Mouse (Mus musculus) Patski (cell line): ENCODE data around the gene Gm826. TPM values are rescaled to one million over a fixed set of nuclear protein-coding genes. Genes with fewer than 3 reads are reported as not detected.

Experiments used
- ATAC-seq: fragments of 100-300 bp; one replicate; pipeline ENCODE4 v1.8.0; 2021
- CTCF ChIA-PET: fragments of 350-600 bp; sonication (Branson Sonifier 250); formaldehyde crosslinking; loops from one replicate; lab custom pipeline; 2022; ENCODE audit warnings: inconsistent platforms; lab: Charles Lee
- POLR2A ChIA-PET: fragments of 350-600 bp; sonication (Branson Sonifier 250); formaldehyde crosslinking; loops from one replicate; lab custom pipeline; 2022; ENCODE audit warnings: antibody characterized with exemption, inconsistent platforms; lab: Charles Lee
- DNase-seq: peaks from one replicate; pipeline ENCODE4 v3.0.0-alpha.2; 2011; ENCODE audit warnings: low read depth, low spot score
- H3K27me3 ChIP-seq: fragments of 371-371 bp; one replicate; pipeline ENCODE4 v1.5.1; 2021
- CTCF ChIP-seq: fragments of 100-300 bp; IDR thresholded peaks from one replicate; pipeline ENCODE4 v1.5.1; 2021
- in situ Hi-C: fragments of 300-500 bp; cut with MboI; formaldehyde crosslinking; loops from 3 replicates; pipeline ENCODE4 v1.11.1; 2018; ENCODE audit warnings: low pct_unique_long_range_greater_than_20kb, mixed read lengths
- polyA plus RNA-seq: library from polyadenylated mRNA; unstranded; gene quantifications from one replicate; pipeline ENCODE4 v1.2.3, GENCODE M21; 2021

Gm826 gene
- 0.35 TPM for polyA plus RNA-seq

DNA sequence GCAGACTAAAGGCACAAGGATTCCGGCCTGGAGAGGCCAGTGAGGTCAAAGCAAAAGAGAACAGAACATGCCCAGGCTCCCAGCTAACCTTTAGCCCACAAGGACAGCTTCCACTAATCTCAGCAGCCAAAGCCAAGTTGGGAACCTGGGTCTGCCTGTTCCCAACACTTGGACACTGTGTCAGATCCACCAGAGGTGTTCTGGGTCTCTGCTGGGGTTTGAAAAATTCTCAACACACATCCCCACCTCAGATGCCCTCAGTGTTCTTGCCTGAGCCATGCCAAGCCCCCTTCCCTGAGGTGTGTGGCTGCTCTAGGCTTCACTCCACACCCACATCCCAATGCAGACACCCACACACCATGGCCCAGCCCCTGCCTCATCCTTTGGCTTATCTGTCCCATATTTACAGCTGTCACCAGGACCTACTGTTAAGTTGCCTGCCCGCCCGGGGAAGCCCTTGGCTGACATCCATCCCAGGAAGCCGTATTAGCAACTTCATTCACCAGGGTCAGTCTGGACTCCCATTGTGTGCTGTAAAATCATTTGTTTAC is at the start of gene Gm826:
Gene Gm826 (minus strand): TSS at position 52 of the 551 bp plus-strand sequence.
- ATAC-seq (no peak), DNase-seq (no peak)
- in situ Hi-C loops, result no loop called here
- no peaks in the 10 kb centered on the region for H3K27me3 ChIP-seq
- ChIA-PET CTCF (no interaction called here), POLR2A (interaction anchor here (1.0 kb wide), 1 partner anchor 12 kb away, joined by 3 read pairs; no protein-coding TSS in a partner anchor)
- TF ChIP-seq CTCF, result no peak

DNA sequence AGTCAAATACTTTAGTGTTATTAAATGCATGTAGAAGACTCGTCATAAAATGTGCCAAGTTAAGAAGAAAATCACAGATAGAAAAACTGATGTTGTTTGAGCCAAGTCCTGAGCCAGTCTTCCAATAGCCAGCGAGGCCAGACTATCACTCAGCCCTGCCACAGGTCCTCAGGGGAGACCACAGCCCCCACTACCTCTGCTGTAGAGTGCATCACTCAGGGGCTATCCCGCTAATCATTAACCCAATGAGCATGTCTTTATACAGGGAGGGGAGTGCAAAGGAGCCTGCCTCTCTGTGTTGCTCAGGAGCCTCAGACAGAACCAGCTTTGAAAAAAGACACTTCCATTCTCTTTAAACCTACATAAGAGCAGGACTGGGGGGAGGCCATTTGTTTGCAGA is 49.5 kb upstream of the Gm826 start:
- ChIA-PET POLR2A (no interaction called here), CTCF (no interaction called here)
- no peak for TF ChIP-seq CTCF
- ATAC-seq (no peak), DNase-seq (no peak)
- peaks cover 24% of the 10 kb centered on the region for H3K27me3 ChIP-seq
- in situ Hi-C loops, result loop anchor here (25.0 kb wide), 2 partner anchors 1321 to 1471 kb away; no protein-coding TSS in a partner anchor

DNA sequence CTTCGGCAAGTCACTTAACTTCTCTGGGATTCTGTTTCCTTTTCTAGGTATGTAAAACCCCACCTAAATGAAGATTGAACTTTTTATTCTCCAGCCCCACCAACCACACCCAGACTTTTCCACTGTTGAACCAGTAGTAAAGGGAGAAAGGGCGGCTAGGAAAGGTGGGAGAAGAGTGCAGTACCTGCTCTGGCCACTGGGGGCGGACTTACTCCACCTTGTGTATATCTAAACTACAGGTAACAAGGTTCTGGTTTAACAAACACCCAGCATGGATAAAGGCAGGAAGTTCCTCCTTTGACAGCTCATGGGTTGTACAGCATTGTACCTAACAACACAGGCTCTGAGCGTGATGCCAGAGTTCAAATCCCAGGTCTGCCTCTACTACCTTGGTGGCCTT is 44.3 kb upstream of the Gm826 start:
- no peak for ATAC-seq
- TF ChIP-seq CTCF, result peak; percentile 86
- ChIA-PET POLR2A (no interaction called here), CTCF (no interaction called here)
- peaks cover 20% of the 10 kb centered on the region for H3K27me3 ChIP-seq
- DNase-seq, result no peak
- in situ Hi-C loops, result loop anchor here (5.0 to 25.0 kb wide), 3 partner anchors 199 to 1466 kb away; no protein-coding TSS in a partner anchor

DNA sequence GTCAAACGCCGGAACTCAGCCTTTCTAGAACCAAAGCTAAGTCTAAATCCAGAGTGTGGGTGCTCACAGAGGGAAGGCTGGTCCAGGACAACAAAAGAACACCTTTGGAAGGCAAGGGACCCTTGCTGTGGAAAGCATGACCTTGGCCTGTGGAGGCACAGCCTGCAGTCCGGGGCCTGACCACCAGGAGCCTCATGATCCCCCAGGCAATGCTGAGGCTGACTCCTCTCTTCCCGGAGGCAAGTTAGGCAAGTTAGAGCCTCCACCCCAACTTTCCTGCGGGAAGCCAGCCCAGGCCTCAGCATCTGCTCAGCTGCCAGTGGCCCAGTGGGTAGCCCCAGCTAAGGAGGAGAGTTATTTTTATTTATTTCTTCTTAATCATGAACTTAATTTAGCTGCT is 42.3 kb upstream of the Gm826 start:
- ChIA-PET POLR2A (no interaction called here), CTCF (interaction anchor here (1.0 kb wide), 1 partner anchor 202 kb away, joined by 5 read pairs; no protein-coding TSS in a partner anchor)
- ATAC-seq (no peak), DNase-seq (no peak)
- in situ Hi-C loops, result loop anchor here (5.0 to 25.0 kb wide), 3 partner anchors 201 to 1464 kb away; no protein-coding TSS in a partner anchor
- TF ChIP-seq CTCF, result no peak
- H3K27me3 ChIP-seq, result peaks cover 33% of the 10 kb centered on the region

DNA sequence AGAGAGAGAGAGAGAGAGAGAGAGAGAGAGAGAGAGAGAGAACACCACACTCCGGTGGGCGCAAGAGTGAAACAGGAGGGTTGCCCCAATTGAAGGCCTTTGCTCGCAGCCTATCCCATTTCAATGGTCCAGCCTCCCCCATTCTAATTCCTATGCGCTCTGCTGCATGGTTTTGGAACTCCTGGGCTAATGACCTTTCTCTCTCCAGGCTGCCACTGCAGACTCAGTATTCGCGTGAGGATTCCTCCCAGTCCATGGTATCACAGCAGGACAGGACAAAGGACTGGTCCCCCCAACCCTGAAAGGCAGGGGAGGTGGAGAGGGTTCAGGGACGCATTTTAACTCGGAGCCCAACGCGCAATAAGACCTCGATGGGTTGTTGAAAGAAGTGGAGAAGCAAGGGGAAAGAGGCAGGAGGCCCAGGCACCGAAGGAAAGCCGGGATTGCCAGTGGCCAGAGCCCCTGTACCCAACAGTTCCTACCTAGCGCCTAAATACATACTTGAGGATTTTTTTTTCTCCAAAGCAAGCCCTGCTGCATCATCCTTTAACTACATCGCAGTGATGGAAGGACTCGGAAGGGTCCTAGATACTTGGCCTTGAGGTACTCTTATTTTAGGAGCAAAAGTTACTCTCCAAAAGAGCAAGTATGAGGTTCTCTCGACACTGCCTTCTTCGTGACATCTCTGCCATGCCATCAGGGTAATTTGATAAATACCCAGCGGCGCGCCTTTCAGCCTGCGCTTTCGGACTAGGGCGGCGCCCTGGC is 35.9 kb upstream of the Gm826 start:
- H3K27me3 ChIP-seq, result peaks cover 51% of the 10 kb centered on the region
- no peak for TF ChIP-seq CTCF
- DNase-seq (no peak), ATAC-seq (no peak)
- ChIA-PET CTCF (interaction anchor here (1.7 kb wide), 1 partner anchor 209 kb away, joined by 5 read pairs; no protein-coding TSS in a partner anchor), POLR2A (interaction anchor here (0.6 kb wide), 2 partner anchors 214 to 1513 kb away, joined by 3 to 5 read pairs; no protein-coding TSS in a partner anchor)
- in situ Hi-C loops, result loop anchor here (5.0 to 25.0 kb wide), 4 partner anchors 145 to 733 kb away; no protein-coding TSS in a partner anchor

DNA sequence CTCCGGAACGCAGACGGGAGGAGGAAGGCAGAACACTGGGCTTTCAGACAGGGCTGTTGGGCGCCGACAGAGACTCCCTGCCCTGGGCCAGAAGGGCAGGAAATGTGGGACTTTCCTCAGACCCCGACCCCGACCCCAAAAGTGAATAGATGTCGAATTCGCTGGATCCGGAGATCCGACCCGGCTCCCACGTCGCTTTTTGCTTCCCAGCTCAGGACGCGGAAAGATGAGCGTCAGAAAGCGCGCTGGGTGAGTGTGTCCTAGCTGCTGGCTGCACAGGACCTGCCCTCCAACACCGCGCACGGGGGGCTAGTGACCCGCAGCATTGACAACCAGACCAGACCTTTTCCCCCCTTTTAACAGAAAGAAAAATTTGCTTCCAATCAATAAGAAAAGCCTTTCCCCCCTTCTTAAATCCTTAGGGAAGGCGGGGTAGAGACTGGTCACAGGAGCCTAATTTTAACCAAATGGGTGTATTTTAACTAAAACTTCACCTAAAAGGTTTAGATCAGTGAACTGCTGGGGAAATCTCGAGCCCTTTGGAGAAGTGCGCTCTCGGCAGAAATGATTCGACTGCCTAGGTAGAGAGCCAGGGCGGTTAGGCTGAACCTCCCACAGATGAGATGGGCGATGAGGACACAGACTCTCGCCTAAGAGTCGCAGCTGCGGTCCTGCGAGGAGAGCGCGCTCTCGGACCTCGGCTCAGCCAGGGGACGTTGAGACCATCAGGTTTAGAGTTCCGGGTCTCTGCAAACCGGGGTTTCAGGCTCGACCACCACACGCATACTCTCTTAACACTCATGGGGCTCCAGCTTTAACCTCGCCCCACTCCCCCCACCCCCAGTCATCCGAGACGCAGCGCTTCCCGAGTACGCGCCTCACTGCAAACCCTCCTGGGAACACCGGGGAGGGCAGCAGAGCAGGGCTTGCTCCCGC is 34.7 kb upstream of the Gm826 start:
- ChIA-PET CTCF (interaction anchor here (1.0 to 2.1 kb wide), 8 partner anchors 23 to 305 kb away, joined by 3 to 11 read pairs (median 4); no protein-coding TSS in a partner anchor), POLR2A (interaction anchor here (0.6 to 1.2 kb wide), 2 partner anchors 219 to 513 kb away, joined by 3 to 4 read pairs; no protein-coding TSS in a partner anchor)
- H3K27me3 ChIP-seq, result peaks cover 49% of the 10 kb centered on the region
- in situ Hi-C loops, result loop anchor here (5.0 to 25.0 kb wide), 4 partner anchors 144 to 731 kb away; no protein-coding TSS in a partner anchor
- ATAC-seq, result no peak
- TF ChIP-seq CTCF, result no peak
- no peak for DNase-seq

DNA sequence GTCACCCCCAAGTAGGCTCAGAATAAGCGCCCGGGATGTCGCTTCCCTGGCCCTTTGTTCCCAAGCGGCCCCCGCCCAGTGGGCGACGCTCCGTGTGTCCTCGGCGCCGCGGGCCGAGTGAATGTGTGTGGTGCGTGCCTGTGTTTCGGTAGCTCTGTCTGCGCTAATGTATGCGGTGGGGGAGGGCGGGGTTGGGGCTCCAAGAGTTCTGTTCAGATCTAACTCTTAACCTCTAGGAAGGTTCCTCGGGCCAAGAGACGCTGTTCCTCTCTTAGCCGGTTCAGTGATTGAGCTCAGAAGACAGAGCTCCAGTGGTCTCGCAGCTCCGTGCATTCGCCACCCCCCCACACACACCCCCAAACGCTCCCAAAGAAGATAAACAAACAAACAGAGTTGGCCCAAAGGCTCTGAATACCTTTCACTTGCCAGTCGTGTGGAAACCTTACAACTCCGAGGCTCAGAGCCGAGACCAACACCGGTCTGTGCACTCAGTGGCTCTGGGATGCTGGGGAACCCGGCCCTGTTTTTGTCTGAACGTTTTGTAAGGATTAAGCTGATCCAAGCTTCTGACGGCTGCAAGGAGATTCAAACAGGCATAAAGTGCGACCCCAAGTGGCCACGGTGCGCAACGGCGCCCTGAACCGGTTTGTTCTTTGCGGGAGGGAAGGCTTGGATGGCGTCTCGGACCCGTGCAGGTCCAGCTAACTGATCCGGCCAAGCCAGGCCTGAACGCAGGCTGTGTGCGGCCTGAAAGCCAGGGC is 33.7 kb upstream of the Gm826 start:
- ATAC-seq (peak; percentile 67), DNase-seq (peak; percentile 73)
- ChIA-PET POLR2A (interaction anchor here (0.5 to 1.2 kb wide), 3 partner anchors 182 to 218 kb away, joined by 3 to 4 read pairs (median 3); no protein-coding TSS in a partner anchor), CTCF (interaction anchor here (1.0 to 2.3 kb wide), 9 partner anchors 24 to 304 kb away, joined by 3 to 11 read pairs (median 4); no protein-coding TSS in a partner anchor)
- TF ChIP-seq CTCF, result no peak
- in situ Hi-C loops, result loop anchor here (5.0 to 25.0 kb wide), 4 partner anchors 143 to 730 kb away; no protein-coding TSS in a partner anchor
- H3K27me3 ChIP-seq, result peaks cover 39% of the 10 kb centered on the region

DNA sequence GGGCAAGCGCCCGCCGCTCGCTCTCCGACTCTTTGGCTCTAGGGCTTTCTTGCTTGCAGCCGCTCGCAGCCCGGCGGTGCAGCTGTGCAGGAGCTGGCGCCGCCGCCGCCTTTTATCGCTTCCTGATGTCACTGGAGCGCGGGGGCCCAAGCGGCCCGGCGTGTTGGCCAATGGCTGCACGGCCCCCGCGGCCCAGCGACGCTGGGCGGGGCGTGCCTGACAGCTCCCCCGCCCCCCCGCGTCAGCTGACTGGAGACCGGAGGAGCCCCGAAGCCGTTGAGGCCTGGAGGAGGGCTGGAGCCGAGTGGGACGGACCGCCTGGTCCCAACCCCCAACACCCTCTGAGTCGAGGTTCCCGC is 33.0 kb upstream of the Gm826 start, which contains the start of gene Mafb:
Gene Mafb (minus strand): TSS at position 86 of the 359 bp plus-strand sequence.
- ATAC-seq, result peak; percentile 86
- H3K27me3 ChIP-seq, result peaks cover 35% of the 10 kb centered on the region
- POLR2A ChIA-PET, result interaction anchor here (0.9 to 1.2 kb wide), 3 partner anchors 142 to 218 kb away, joined by 3 to 4 read pairs (median 4); no protein-coding TSS in a partner anchor
- TF ChIP-seq CTCF, result no peak
- in situ Hi-C loops, result loop anchor here (5.0 to 25.0 kb wide), 4 partner anchors 142 to 730 kb away; no protein-coding TSS in a partner anchor
- DNase-seq, result peak; percentile 51
- CTCF ChIA-PET, result interaction anchor here (1.0 to 2.3 kb wide), 5 partner anchors 142 to 304 kb away, joined by 3 to 11 read pairs (median 7); no protein-coding TSS in a partner anchor
